Mouse (Mus musculus) embryonic facial prominence, embryonic 13.5 days (tissue): Measurements from ENCODE around the gene S100a3. TPM values are rescaled to one million over a fixed set of nuclear protein-coding genes. Genes with fewer than 3 reads are reported as not detected.

ENCODE experiments used
- ATAC-seq: fragments of 200-750 bp; cut with Nextera tagmentation; 2 replicates; pipeline ENCODE4 v1.8.0; 2017; ENCODE audit warnings: low read depth; ENCODE audit not compliant: insufficient number of reproducible peaks, insufficient read depth, low FRiP score, low TSS enrichment
- H3K27ac ChIP-seq: fragments of 300-500 bp; sonication (generic); 2 replicates; pipeline ENCODE4 v1.5.1; 2015; ENCODE audit warnings: moderate library complexity, mild to moderate bottlenecking, inconsistent platforms
- H3K27me3 ChIP-seq: fragments of 300-500 bp; sonication (generic); 2 replicates; pipeline ENCODE4 v1.6.1; 2015; ENCODE audit warnings: mild to moderate bottlenecking, inconsistent platforms
- H3K36me3 ChIP-seq: fragments of 300-500 bp; sonication (generic); 2 replicates; pipeline ENCODE4 v1.6.1; 2015; ENCODE audit warnings: mild to moderate bottlenecking, inconsistent platforms
- H3K4me1 ChIP-seq: fragments of 300-500 bp; sonication (generic); 2 replicates; pipeline ENCODE4 v1.6.1; 2015; ENCODE audit warnings: inconsistent platforms
- H3K4me2 ChIP-seq: fragments of 300-500 bp; sonication (generic); 2 replicates; pipeline ENCODE4 v1.6.1; 2015; ENCODE audit warnings: moderate library complexity, mild to moderate bottlenecking, inconsistent platforms
- H3K4me3 ChIP-seq: fragments of 300-500 bp; sonication (generic); 2 replicates; pipeline ENCODE4 v1.5.1; 2015; ENCODE audit warnings: mild to moderate bottlenecking, inconsistent platforms
- H3K9ac ChIP-seq: fragments of 300-500 bp; sonication (generic); 2 replicates; pipeline ENCODE4 v1.6.1; 2015; ENCODE audit warnings: mild to moderate bottlenecking, inconsistent platforms
- H3K9me3 ChIP-seq: fragments of 300-500 bp; sonication (generic); 2 replicates; pipeline ENCODE4 v1.6.1; 2016; ENCODE audit warnings: inconsistent platforms
- WGBS: fragments of 180-500 bp; shearing (Covaris S2); methylation state at CpG from one replicate; pipeline ENCODE4 v1.1.7; 2015; ENCODE audit warnings: mixed read lengths; 5-methylcytosine and 5-hydroxymethylcytosine counted together
- polyA plus RNA-seq: library from polyadenylated mRNA; unstranded; fragments of >200 nt; fragmentation: Nextera tagmentation; extraction: Ambion mirVana; gene quantifications from 2 replicates; pipeline ENCODE4 v1.2.1, GENCODE M21; 2015

Gene S100a3
- polyA plus RNA-seq, 1 experiment from 2014 or later = 0.62 TPM

- Histone ChIP-seq H3K27ac (no peak overlapping the region), H3K4me1 (no peaks in the 10 kb centered on the region), H3K27me3 (0 out of 2 replicates have a peak, but pooled peaks cover 3% of the 10 kb centered on the region), H3K36me3 (no peaks in the 10 kb centered on the region), H3K4me3 (no peak overlapping the region), H3K9ac (no peak overlapping the region), H3K4me2 (no peak overlapping the region), H3K9me3 (no peaks in the 10 kb centered on the region)
- 77% methylated on average over 2 of the region's 2 CpGs for WGBS
- ATAC-seq = no peak
Measured at GRCm38 (mm10) chr3:90631984-90632383, 71.6 kb downstream of the S100a3 start.

GRCm38 (mm10) chr3:90638511-90639275 is 78.3 kb downstream of the S100a3 start:
- 53% methylated on average over 1 of the region's 1 CpGs for WGBS
- ATAC-seq = no peak

GRCm38 (mm10) chr3:90639511-90640154 is 79.3 kb downstream of the S100a3 start:
- no peaks in the 10 kb centered on the region for H3K4me1 ChIP-seq
- no peak for ATAC-seq
- H3K9me3 ChIP-seq = no peaks in the 10 kb centered on the region
- no peak overlapping the region for H3K4me3 ChIP-seq
- no peak overlapping the region for H3K9ac ChIP-seq
- H3K27ac ChIP-seq = no peak overlapping the region
- no peaks in the 10 kb centered on the region for H3K36me3 ChIP-seq
- 48% methylated on average over 7 of the region's 7 CpGs for WGBS
- H3K27me3 ChIP-seq = no peaks in the 10 kb centered on the region
- no peak overlapping the region for H3K4me2 ChIP-seq

More at GRCm38 (mm10) chr3:90638511-90639275, 78.3 kb downstream of the S100a3 start:
- H3K27me3 ChIP-seq = 0 out of 2 replicates have a peak, but pooled peaks cover under 1% of the 10 kb centered on the region
- H3K4me3 ChIP-seq = no peak overlapping the region
- no peak overlapping the region for H3K9ac ChIP-seq
- no peaks in the 10 kb centered on the region for H3K4me1 ChIP-seq
- H3K36me3 ChIP-seq = no peaks in the 10 kb centered on the region
- no peaks in the 10 kb centered on the region for H3K9me3 ChIP-seq
- H3K27ac ChIP-seq = no peak overlapping the region
- H3K4me2 ChIP-seq = no peak overlapping the region

- no peak overlapping the region for H3K9ac ChIP-seq
- no peak overlapping the region for H3K27ac ChIP-seq
- ATAC-seq = no peak
- H3K4me2 ChIP-seq = no peak overlapping the region
- H3K4me1 ChIP-seq = no peaks in the 10 kb centered on the region
- H3K9me3 ChIP-seq = no peaks in the 10 kb centered on the region
- H3K4me3 ChIP-seq = no peak overlapping the region
- H3K36me3 ChIP-seq = no peaks in the 10 kb centered on the region
- WGBS = 85% methylated on average over 7 of the region's 7 CpGs
- no peaks in the 10 kb centered on the region for H3K27me3 ChIP-seq
Measured at GRCm38 (mm10) chr3:90640981-90641380, 80.6 kb downstream of the S100a3 start.

GRCm38 (mm10) chr3:90644220-90644619 is 83.8 kb downstream of the S100a3 start:
- Histone ChIP-seq H3K9ac (no peak overlapping the region), H3K9me3 (no peaks in the 10 kb centered on the region), H3K4me3 (no peak overlapping the region), H3K36me3 (no peaks in the 10 kb centered on the region), H3K27me3 (no peaks in the 10 kb centered on the region), H3K27ac (no peak overlapping the region), H3K4me1 (no peaks in the 10 kb centered on the region), H3K4me2 (no peak overlapping the region)
- WGBS = 48% methylated on average over 3 of the region's 3 CpGs
- ATAC-seq = no peak

GRCm38 (mm10) chr3:90647291-90647690 is 86.9 kb downstream of the S100a3 start:
- H3K4me2 ChIP-seq = no peak overlapping the region
- no peaks in the 10 kb centered on the region for H3K4me1 ChIP-seq
- ATAC-seq = no peak
- WGBS = 77% methylated on average over 1 of the region's 1 CpGs
- H3K9me3 ChIP-seq = no peaks in the 10 kb centered on the region
- H3K27me3 ChIP-seq = no peaks in the 10 kb centered on the region
- no peak overlapping the region for H3K27ac ChIP-seq
- H3K36me3 ChIP-seq = no peaks in the 10 kb centered on the region
- no peak overlapping the region for H3K4me3 ChIP-seq
- no peak overlapping the region for H3K9ac ChIP-seq

- no peak for ATAC-seq
- Histone ChIP-seq H3K27me3 (no peaks in the 10 kb centered on the region; the same call in 1 of the 2 replicates), H3K9ac (no peak overlapping the region), H3K4me2 (no peak overlapping the region), H3K9me3 (no peaks in the 10 kb centered on the region), H3K36me3 (no peaks in the 10 kb centered on the region), H3K4me1 (no peaks in the 10 kb centered on the region), H3K27ac (no peak overlapping the region), H3K4me3 (no peak overlapping the region)
Measured at GRCm38 (mm10) chr3:90648981-90649380, 88.6 kb downstream of the S100a3 start.

GRCm38 (mm10) chr3:90649832-90650231 is 89.5 kb downstream of the S100a3 start:
- WGBS = 92% methylated on average over 2 of the region's 2 CpGs
- Histone ChIP-seq H3K27ac (no peak overlapping the region), H3K9ac (no peak overlapping the region), H3K4me3 (no peak overlapping the region), H3K27me3 (no peaks in the 10 kb centered on the region; the same call in 1 of the 2 replicates), H3K9me3 (no peaks in the 10 kb centered on the region), H3K4me1 (no peaks in the 10 kb centered on the region), H3K4me2 (no peak overlapping the region), H3K36me3 (no peaks in the 10 kb centered on the region)
- no peak for ATAC-seq

Other genes starting within 250 kb of the S100a3 start
- gene Slc27a3, start 170.6 kb upstream of the S100a3 start, polyA plus RNA-seq = 39.6 and 44.3 TPM in 2 replicates
- gene Ints3, start 127.0 kb upstream of the S100a3 start, polyA plus RNA-seq = 31.0 and 31.1 TPM in 2 replicates
- 2.8 and 5.0 TPM in 2 replicates for gene Npr1, start 94.7 kb upstream of the S100a3 start, polyA plus RNA-seq
- 265 and 286 TPM in 2 replicates for gene Ilf2, start 84.5 kb upstream of the S100a3 start, polyA plus RNA-seq
- gene Snapin, start 69.5 kb upstream of the S100a3 start, polyA plus RNA-seq = 85.5 and 100 TPM in 2 replicates
- gene Chtop, start 51.1 kb upstream of the S100a3 start, polyA plus RNA-seq = 187 and 195 TPM in 2 replicates
- 13.5 and 16.5 TPM in 2 replicates for gene S100a1, start 46.2 kb upstream of the S100a3 start, polyA plus RNA-seq
- 24.2 and 26.7 TPM in 2 replicates for gene S100a13, start 46.1 kb upstream of the S100a3 start, polyA plus RNA-seq
- 22.7 and 25.5 TPM in 2 replicates for gene S100a14, start 33.7 kb upstream of the S100a3 start, polyA plus RNA-seq
- 95.0 and 96.5 TPM in 2 replicates for gene S100a16, start 23.3 kb upstream of the S100a3 start, polyA plus RNA-seq
- not detected in 2 replicates for gene S100a2, start 29.7 kb downstream of the S100a3 start, polyA plus RNA-seq
- gene Gm42674, start 41.3 kb downstream of the S100a3 start, polyA plus RNA-seq = not detected in 2 replicates
- 18.8 and 19.2 TPM in 2 replicates for gene S100a4, start 43.2 kb downstream of the S100a3 start, polyA plus RNA-seq
- not detected in 2 replicates for gene S100a5, start 47.9 kb downstream of the S100a3 start, polyA plus RNA-seq
- 89.9 and 97.9 TPM in 2 replicates for gene S100a6, start 52.3 kb downstream of the S100a3 start, polyA plus RNA-seq
- 0.41 TPM in 1 of 2 replicates, not detected in the other for gene S100a7a, start 93.4 kb downstream of the S100a3 start, polyA plus RNA-seq
- gene S100a8, start 108.4 kb downstream of the S100a3 start, polyA plus RNA-seq = 5.9 and 15.4 TPM in 2 replicates
- gene S100a9, start 135.1 kb downstream of the S100a3 start, polyA plus RNA-seq = 4.0 and 13.4 TPM in 2 replicates
- not detected in 2 replicates for gene Pglyrp4, start 166.3 kb downstream of the S100a3 start, polyA plus RNA-seq
- gene Gm5849, start 217.3 kb downstream of the S100a3 start, polyA plus RNA-seq = not detected in 2 replicates